Comparison of ENCODE assay signal across 9 mouse cellular contexts in the genomic region with DNA sequence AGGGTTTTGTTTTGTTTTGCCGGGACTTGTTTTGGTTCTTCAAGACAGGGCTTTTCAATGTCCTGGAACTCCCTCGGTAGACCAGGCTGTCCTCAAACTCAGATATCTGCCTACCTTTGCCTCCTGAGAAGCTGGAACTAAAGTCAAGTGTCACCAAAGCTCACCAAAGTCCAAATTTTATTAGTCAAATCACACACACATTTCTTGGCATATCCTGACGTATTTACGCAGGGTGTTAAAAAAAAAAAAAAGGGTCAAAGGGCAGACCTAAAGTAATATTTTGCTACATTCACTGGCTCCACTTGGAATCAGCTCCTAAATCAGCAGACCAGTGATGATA. TPM values are rescaled to one million over a fixed set of nuclear protein-coding genes. Genes with fewer than 3 reads are reported as not detected.
DNase-seq lines count a peak whose midpoint lies in the region; ATAC-seq lines count a peak whose summit lies in the region.
"Had no signal": no experiment of that assay in that cellular context is flagged by ENCODE, and none has a peak within 500 bp of the region (broad histone marks: within the 10 kb centered on the region; RNA-seq: fewer than 3 reads in every experiment).

No protein-coding gene starts in this region.

- H3K4me2 ChIP-seq in hindbrain, embryonic 13.5 days = 0 out of 2 replicates have a peak overlapping the region, but pooled peaks have one; percentile 0
- no peak overlapping the region for H3K4me2 ChIP-seq in hindbrain, embryonic 11.5 days (replicated peaks; ENCODE audit: low read depth, low read length)
- H3K4me2 ChIP-seq in midbrain, embryonic 16.5 days (ENCODE audit: low read length) = peak overlapping the region; percentile 23; the same call in 1 of the 2 replicates
- H3K4me2 ChIP-seq in midbrain, embryonic 11.5 days = no peak overlapping the region
- no peak overlapping the region for H3K4me2 ChIP-seq in intestine, embryonic 15.5 days (replicated peaks)

- H3K9me3 ChIP-seq in hindbrain, embryonic 13.5 days = no peaks in the 10 kb centered on the region
- H3K9me3 ChIP-seq in hindbrain, embryonic 11.5 days (ENCODE audit: control insufficient read depth, low read length) = no peaks in the 10 kb centered on the region
- no peaks in the 10 kb centered on the region for H3K9me3 ChIP-seq in midbrain, embryonic 16.5 days (replicated peaks; ENCODE audit: control insufficient read depth, low read length, poor library complexity, severe bottlenecking)
- no peaks in the 10 kb centered on the region for H3K9me3 ChIP-seq in midbrain, embryonic 11.5 days (ENCODE audit: control insufficient read depth, low read length)
- H3K9me3 ChIP-seq in intestine, embryonic 15.5 days = no peaks in the 10 kb centered on the region
- H3K9me3 ChIP-seq: neural tube, embryonic 13.5 days had no signal

- no peaks in the 10 kb centered on the region for H3K36me3 ChIP-seq in hindbrain, embryonic 13.5 days
- no peaks in the 10 kb centered on the region for H3K36me3 ChIP-seq in hindbrain, embryonic 11.5 days (ENCODE audit: control insufficient read depth, insufficient read depth, low read length)
- H3K36me3 ChIP-seq in midbrain, embryonic 16.5 days (ENCODE audit: control insufficient read depth, insufficient read depth, low read length) = no peaks in the 10 kb centered on the region
- no peaks in the 10 kb centered on the region; the same call in 1 of the 2 replicates for H3K36me3 ChIP-seq in midbrain, embryonic 11.5 days (ENCODE audit: control insufficient read depth, insufficient read depth, low read length)
- H3K36me3 ChIP-seq in intestine, embryonic 15.5 days = no peaks in the 10 kb centered on the region

- peaks cover 57% of the 10 kb centered on the region for H3K4me1 ChIP-seq in hindbrain, embryonic 13.5 days (replicated peaks)
- H3K4me1 ChIP-seq in hindbrain, embryonic 11.5 days (replicated peaks; ENCODE audit: control insufficient read depth, insufficient read depth, low read length) = no peaks in the 10 kb centered on the region; the same call in 1 of the 2 replicates
- peaks cover 44% of the 10 kb centered on the region for H3K4me1 ChIP-seq in midbrain, embryonic 16.5 days (ENCODE audit: control insufficient read depth, insufficient read depth, low read length)
- peaks cover 9% of the 10 kb centered on the region; the same call in 1 of the 2 replicates for H3K4me1 ChIP-seq in midbrain, embryonic 11.5 days (ENCODE audit: control insufficient read depth, insufficient read depth, low read length)
- peaks cover 21% of the 10 kb centered on the region for H3K4me1 ChIP-seq in intestine, embryonic 15.5 days (replicated peaks)

- WGBS in hindbrain, embryonic 13.5 days = 72% methylated on average over 4 of the region's 4 CpGs
- WGBS in hindbrain, embryonic 11.5 days = 77% methylated on average over 4 of the region's 4 CpGs
- 66% methylated on average over 4 of the region's 4 CpGs for WGBS in midbrain, embryonic 16.5 days
- 72% methylated on average over 4 of the region's 4 CpGs for WGBS in midbrain, embryonic 11.5 days
- WGBS in intestine, embryonic 15.5 days = 62% methylated on average over 4 of the region's 4 CpGs

- peak overlapping the region; percentile 58 for H3K27ac ChIP-seq in hindbrain, embryonic 13.5 days
- no peak overlapping the region for H3K27ac ChIP-seq in hindbrain, embryonic 11.5 days (ENCODE audit: low read depth, low read length)
- peak overlapping the region; percentile 7; the same call in 1 of the 2 replicates for H3K27ac ChIP-seq in midbrain, embryonic 16.5 days (ENCODE audit: low read length)
- no peak overlapping the region for H3K27ac ChIP-seq in midbrain, embryonic 11.5 days (ENCODE audit: low read depth, low read length)
- H3K27ac ChIP-seq in intestine, embryonic 15.5 days = 0 out of 2 replicates have a peak overlapping the region, but pooled peaks have one; percentile 33

- no peak overlapping the region for H3K9ac ChIP-seq in hindbrain, embryonic 13.5 days
- no peak overlapping the region for H3K9ac ChIP-seq in hindbrain, embryonic 11.5 days (ENCODE audit: low read depth, low read length)
- H3K9ac ChIP-seq in midbrain, embryonic 16.5 days (ENCODE audit: low read depth, low read length) = no peak overlapping the region
- H3K9ac ChIP-seq in midbrain, embryonic 11.5 days (ENCODE audit: low read length) = no peak overlapping the region
- H3K9ac ChIP-seq in intestine, embryonic 15.5 days = no peak overlapping the region

- no peak for DNase-seq in hindbrain, embryonic 11.5 days (ENCODE audit: low spot score)
- DNase-seq in midbrain, embryonic 11.5 days (ENCODE audit: low spot score, missing footprints) = no peak
- no peak for DNase-seq in retina, postnatal 1 day
- no peak for DNase-seq in cerebellum, adult 8-10 months
- DNase-seq: gastrocnemius, postnatal 14 days had no signal

- no peak overlapping the region for H3K4me3 ChIP-seq in hindbrain, embryonic 13.5 days
- no peak overlapping the region for H3K4me3 ChIP-seq in hindbrain, embryonic 11.5 days (ENCODE audit: low read depth, low read length)
- H3K4me3 ChIP-seq in midbrain, embryonic 16.5 days (ENCODE audit: low read depth, low read length) = no peak overlapping the region
- H3K4me3 ChIP-seq in midbrain, embryonic 11.5 days (ENCODE audit: low read depth, low read length) = no peak overlapping the region
- no peak overlapping the region for H3K4me3 ChIP-seq in intestine, embryonic 15.5 days (replicated peaks)

- H3K27me3 ChIP-seq in hindbrain, embryonic 13.5 days = no peaks in the 10 kb centered on the region
- no peaks in the 10 kb centered on the region for H3K27me3 ChIP-seq in hindbrain, embryonic 11.5 days (ENCODE audit: control insufficient read depth, insufficient read depth, low read length)
- H3K27me3 ChIP-seq in midbrain, embryonic 16.5 days (ENCODE audit: control insufficient read depth, insufficient read depth, low read depth, low read length) = no peaks in the 10 kb centered on the region
- H3K27me3 ChIP-seq in midbrain, embryonic 11.5 days (ENCODE audit: control insufficient read depth, insufficient read depth, low read length) = no peaks in the 10 kb centered on the region
- H3K27me3 ChIP-seq in intestine, embryonic 15.5 days (replicated peaks) = no peaks in the 10 kb centered on the region
- H3K27me3 ChIP-seq: neural tube, embryonic 13.5 days had no signal

- no peak for ATAC-seq in hindbrain, embryonic 13.5 days (ENCODE audit: low FRiP score)
- no peak for ATAC-seq in hindbrain, embryonic 11.5 days (ENCODE audit: low FRiP score)
- ATAC-seq in midbrain, embryonic 16.5 days = no peak
- no peak for ATAC-seq in midbrain, embryonic 11.5 days (ENCODE audit: low FRiP score)
- no peak for ATAC-seq in intestine, embryonic 15.5 days

RNA-seq across cellular contexts. Expression of a gene that starts 5.8 kb away (rescaled TPM):
- 44.7 and 53.5 TPM in 2 replicates for polyA plus RNA-seq in hindbrain, embryonic 13.5 days (2015; fragmentation: Nextera tagmentation; extraction: Ambion mirVana)
- 45.4 and 64.4 TPM in 2 replicates for polyA plus RNA-seq in hindbrain, embryonic 11.5 days (2014; fragmentation: Nextera tagmentation; extraction: Ambion mirVana)
- polyA plus RNA-seq in midbrain, embryonic 16.5 days (2015; fragmentation: Nextera tagmentation; extraction: Ambion mirVana) = 44.8 and 49.0 TPM in 2 replicates
- 41.7 and 42.6 TPM in 2 replicates for polyA plus RNA-seq in midbrain, embryonic 11.5 days (2014; fragmentation: Nextera tagmentation; extraction: Ambion mirVana)
- 39.3 and 46.0 TPM in 2 replicates for polyA plus RNA-seq in intestine, embryonic 15.5 days (2015; fragmentation: Nextera tagmentation; extraction: Ambion mirVana)

Comparison
In these comparisons a context has a peak if more than half of its experiments do, and no peak if none do; other contexts are left out.
1. H3K27ac ChIP-seq: peak in hindbrain, embryonic 13.5 days (single experiment), midbrain, embryonic 16.5 days (single experiment) and intestine, embryonic 15.5 days (single experiment); none in hindbrain, embryonic 11.5 days (single experiment) and midbrain, embryonic 11.5 days (single experiment).
2. H3K4me2 ChIP-seq: peak in hindbrain, embryonic 13.5 days (single experiment) and midbrain, embryonic 16.5 days (single experiment); none in hindbrain, embryonic 11.5 days (single experiment), midbrain, embryonic 11.5 days (single experiment) and intestine, embryonic 15.5 days (single experiment).